Mouse (Mus musculus) left cerebral cortex, adult 2 months (tissue): ENCODE data around the gene Vtn. TPM values are rescaled to one million over a fixed set of nuclear protein-coding genes. Genes with fewer than 3 reads are reported as not detected.

Experiments used
- DNase-seq, 2 experiments: peaks; one replicate each; pipeline ENCODE4 v3.0.0; 2021 to 2022; ENCODE audit warnings: low spot score in 2 of 2, mixed read lengths in 1 of 2; ENCODE audit errors: extremely low spot score in 1 of 2
- H3K27ac ChIP-seq: fragments of 200-600 bp; 2 replicates; pipeline ENCODE4 v1.8.1; 2022
- H3K4me3 ChIP-seq: fragments of 200-600 bp; 2 replicates; pipeline ENCODE4 v1.8.1; 2022
- CTCF ChIP-seq: fragments of 200-600 bp; IDR thresholded peaks from 2 replicates; pipeline ENCODE4 v1.8.1; 2022; ENCODE audit warnings: antibody characterized with exemption, mild to moderate bottlenecking, moderate library complexity
- intact Hi-C: fragments of 180-260 bp; cut with DNase I; formaldehyde crosslinking; loops from one replicate; pipeline ENCODE4 v1.15.1; 2025
- total RNA-seq, 2 experiments: library from RNA; stranded (reverse); gene quantifications; 2 replicates each; pipeline ENCODE4 v1.2.3; 2021

Vtn gene
- total RNA-seq, 2 experiments from 2014 or later = 69.3 to 76.0 TPM

DNA sequence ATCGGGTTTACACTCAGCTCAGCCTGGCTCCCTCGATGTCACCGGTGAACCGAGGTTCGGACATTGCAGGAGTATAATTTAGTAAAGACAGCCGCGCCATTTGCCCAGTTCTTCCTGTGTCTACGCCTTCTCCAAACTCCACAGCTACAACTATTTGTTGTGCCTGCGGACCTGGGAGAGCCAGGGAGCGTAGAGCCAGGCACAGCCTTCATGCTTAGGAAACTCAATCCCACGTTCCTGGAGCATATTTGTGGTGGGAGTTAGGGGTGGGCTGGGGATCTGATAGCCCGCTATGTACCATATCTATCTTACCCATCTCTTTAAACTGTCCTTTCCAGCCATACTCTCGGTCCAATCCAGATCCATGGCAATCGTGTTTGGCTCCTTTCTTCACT, 37.8 kb downstream of the Vtn start:
- peak overlapping the region; percentile 96 for H3K4me3 ChIP-seq
- no peak for DNase-seq
- peak overlapping the region; percentile 93 for H3K27ac ChIP-seq
- TF ChIP-seq CTCF = no peak
- intact Hi-C loops = loop anchor here (2.0 kb wide), 1 partner anchor 24 kb away; the partner anchor contains the start of genes Poldip2 and Tmem199

GRCm38 (mm10) chr11:78540358-78540757, 41.5 kb downstream of the Vtn start:
- intact Hi-C loops = no loop called here
- no peak overlapping the region for H3K4me3 ChIP-seq
- no peak for TF ChIP-seq CTCF

GRCm38 (mm10) chr11:78544449-78545111, 45.7 kb downstream of the Vtn start:
- Histone ChIP-seq H3K4me3 (no peak overlapping the region), H3K27ac (no peak overlapping the region)
- intact Hi-C loops = no loop called here
- no peak for DNase-seq
- TF ChIP-seq CTCF = peak; percentile 28; the same call in 1 of the 2 replicates

More at GRCm38 (mm10) chr11:78540358-78540757, 41.5 kb downstream of the Vtn start:
- H3K27ac ChIP-seq = no peak overlapping the region
- DNase-seq = no peak

DNA sequence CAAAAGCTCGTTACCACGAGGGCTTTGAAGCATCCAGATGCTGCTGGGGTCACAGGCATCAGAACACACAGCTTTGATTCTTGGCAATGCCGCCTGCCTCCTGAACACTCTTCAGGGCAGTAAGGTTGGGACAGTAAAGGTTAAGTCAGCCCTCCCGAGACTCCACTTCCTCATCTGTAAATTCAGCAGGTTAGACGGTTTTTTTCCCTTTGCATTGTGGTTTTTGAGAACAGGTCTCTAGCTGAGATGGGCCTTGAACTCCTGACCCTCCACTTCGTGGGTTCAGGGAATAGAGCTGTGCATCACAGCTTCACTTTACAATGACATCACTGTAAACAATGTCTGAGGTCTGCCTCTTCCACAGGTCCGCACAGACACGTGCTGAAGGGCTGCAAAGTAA, 46.3 kb downstream of the Vtn start:
- Histone ChIP-seq H3K4me3 (no peak overlapping the region), H3K27ac (no peak overlapping the region)
- no peak for DNase-seq
- intact Hi-C loops = no loop called here
- no peak for TF ChIP-seq CTCF

GRCm38 (mm10) chr11:78547718-78548460, 49.0 kb downstream of the Vtn start:
- Histone ChIP-seq H3K4me3 (no peak overlapping the region), H3K27ac (no peak overlapping the region)
- DNase-seq = no peak
- intact Hi-C loops = no loop called here
- no peak for TF ChIP-seq CTCF

- no peak for DNase-seq
- intact Hi-C loops = no loop called here
- H3K4me3 ChIP-seq = peak overlapping the region; percentile 82
- TF ChIP-seq CTCF = no peak
- no peak overlapping the region for H3K27ac ChIP-seq
Measured at GRCm38 (mm10) chr11:78549491-78549987, 50.6 kb downstream of the Vtn start.

GRCm38 (mm10) chr11:78550168-78551058, 51.5 kb downstream of the Vtn start, which contains the start of gene Tmem97:
TSS of gene Tmem97 (minus strand) at chr11:78550777.
- DNase-seq = peak; percentile 90 to 95
- Histone ChIP-seq H3K27ac (peak within 1 kb of the TSS; percentile 87), H3K4me3 (peak within 1 kb of the TSS; percentile 82)
- intact Hi-C loops = loop anchor here (2.0 kb wide), 1 partner anchor 406 kb away; no protein-coding TSS in a partner anchor
- TF ChIP-seq CTCF = no peak; the same call in 1 of the 2 replicates

- intact Hi-C loops = loop anchor here (2.0 kb wide), 1 partner anchor 406 kb away; no protein-coding TSS in a partner anchor
- H3K4me3 ChIP-seq = peak overlapping the region; percentile 82
- no peak for TF ChIP-seq CTCF
- H3K27ac ChIP-seq = peak overlapping the region; percentile 87
- DNase-seq = no peak
Measured at GRCm38 (mm10) chr11:78551059-78551398, 52.1 kb downstream of the Vtn start.

Other genes starting within 250 kb of the Vtn start
- 100 to 1,000 TPM; 176 to 177 TPM for gene 2610507B11Rik, start 237.3 kb upstream of the Vtn start, total RNA-seq
- 10 to 100 TPM; 21.1 to 29.5 TPM for gene BC030499, start 208.2 kb upstream of the Vtn start, total RNA-seq
- gene Spag5, start 197.6 kb upstream of the Vtn start, total RNA-seq = 10 to 100 TPM; 12.1 to 16.1 TPM
- 100 to 1,000 TPM; 804 to 830 TPM for gene Aldoc, start 176.1 kb upstream of the Vtn start, total RNA-seq
- gene Pigs, start 170.7 kb upstream of the Vtn start, total RNA-seq = 10 to 100 TPM; 60.7 to 62.8 TPM
- gene Unc119, start 155.6 kb upstream of the Vtn start, total RNA-seq = 10 to 100 TPM; 29.1 to 32.2 TPM
- not detected for gene Foxn1, start 112.5 kb upstream of the Vtn start, total RNA-seq
- gene Slc13a2, start 76.9 kb upstream of the Vtn start, total RNA-seq = not detected
- 10 to 100 TPM; 11.1 to 11.5 TPM for gene Slc46a1, start 33.4 kb upstream of the Vtn start, total RNA-seq
- gene Sarm1, start 1.3 kb upstream of the Vtn start, total RNA-seq = 10 to 100 TPM; 34.3 to 34.8 TPM
- 1 to 10 TPM in 1 of 2 experiments, under 1 TPM in 1; 0.79 to 1.0 TPM for gene Sebox, start 4.4 kb downstream of the Vtn start, total RNA-seq
- 10 to 100 TPM; 40.6 to 44.3 TPM for gene Tmem199, start 13.1 kb downstream of the Vtn start, total RNA-seq
- 100 to 1,000 TPM; 115 to 118 TPM for gene Poldip2, start 13.1 kb downstream of the Vtn start, total RNA-seq
- 10 to 100 TPM; 36.8 to 37.6 TPM for gene Tnfaip1, start 37.2 kb downstream of the Vtn start, total RNA-seq
- gene Ift20, start 37.3 kb downstream of the Vtn start, total RNA-seq = 10 to 100 TPM; 78.1 to 87.4 TPM
- 10 to 100 TPM; 17.2 to 19.3 TPM for gene Tmem97, start 51.7 kb downstream of the Vtn start, total RNA-seq
- gene Nlk, start 198.3 kb downstream of the Vtn start, total RNA-seq = 100 to 1,000 TPM; 115 to 118 TPM